Mouse (Mus musculus) Patski (cell line): Measurements from ENCODE around the gene Ccp110. TPM values are rescaled to one million over a fixed set of nuclear protein-coding genes. Genes with fewer than 3 reads are reported as not detected.

Source experiments
- ATAC-seq: fragments of 100-300 bp; one replicate; pipeline ENCODE4 v1.8.0; 2021
- CTCF ChIA-PET: fragments of 350-600 bp; sonication (Branson Sonifier 250); formaldehyde crosslinking; loops from one replicate; lab custom pipeline; 2022; ENCODE audit warnings: inconsistent platforms; lab: Charles Lee
- POLR2A ChIA-PET: fragments of 350-600 bp; sonication (Branson Sonifier 250); formaldehyde crosslinking; loops from one replicate; lab custom pipeline; 2022; ENCODE audit warnings: antibody characterized with exemption, inconsistent platforms; lab: Charles Lee
- DNase-seq: peaks from one replicate; pipeline ENCODE4 v3.0.0-alpha.2; 2011; ENCODE audit warnings: low read depth, low spot score
- H3K27me3 ChIP-seq: fragments of 371-371 bp; one replicate; pipeline ENCODE4 v1.5.1; 2021
- CTCF ChIP-seq: fragments of 100-300 bp; IDR thresholded peaks from one replicate; pipeline ENCODE4 v1.5.1; 2021
- in situ Hi-C: fragments of 300-500 bp; cut with MboI; formaldehyde crosslinking; loops from 3 replicates; pipeline ENCODE4 v1.11.1; 2018; ENCODE audit warnings: low pct_unique_long_range_greater_than_20kb, mixed read lengths
- polyA plus RNA-seq: library from polyadenylated mRNA; unstranded; gene quantifications from one replicate; pipeline ENCODE4 v1.2.3, GENCODE M21; 2021

The Ccp110 gene
- 21.3 TPM for polyA plus RNA-seq

DNA sequence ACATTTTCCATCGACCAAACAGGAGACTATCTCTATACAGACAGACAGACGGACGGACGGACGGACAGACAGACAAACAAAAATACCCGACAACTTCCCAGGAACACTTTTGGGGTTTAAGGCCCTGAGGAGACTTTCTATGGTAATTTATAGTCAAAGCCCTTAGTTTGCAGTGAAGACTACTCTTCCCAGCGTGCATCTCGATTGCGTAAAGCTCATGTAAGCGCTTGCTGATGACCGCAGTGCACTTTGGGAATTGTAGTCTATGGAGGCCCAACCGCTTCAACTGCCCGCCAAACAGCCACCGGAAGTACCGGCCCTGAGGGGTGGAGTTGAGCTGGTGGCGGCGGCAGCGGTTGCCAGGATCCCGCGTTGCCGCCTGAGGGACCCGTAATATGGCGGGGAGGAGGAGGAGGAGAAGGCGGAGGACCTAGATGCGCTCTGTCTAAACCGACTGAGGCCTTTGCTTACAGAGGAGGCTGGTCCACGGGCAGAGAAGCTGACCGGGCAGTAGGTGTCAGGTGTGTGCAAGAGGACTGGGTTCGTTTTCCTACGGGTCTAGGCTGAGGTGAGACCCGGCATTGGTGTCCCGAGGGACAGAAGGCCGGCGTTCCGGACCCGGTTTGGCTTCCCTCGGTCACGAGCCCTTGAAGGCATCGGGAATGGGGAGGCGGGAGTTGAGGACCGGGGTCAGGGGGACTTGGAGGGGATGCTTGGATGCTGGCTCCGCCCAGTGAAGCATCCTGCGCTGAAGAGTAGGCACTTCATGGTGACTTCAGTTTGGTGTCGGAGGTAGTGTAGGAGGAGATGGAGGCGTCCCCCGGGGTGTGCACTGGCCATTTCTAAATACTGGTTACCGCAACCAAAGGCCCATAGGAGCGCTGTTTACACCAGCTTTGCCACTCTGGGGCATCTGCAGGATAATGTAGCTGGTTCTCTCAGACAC lies at the start of gene Ccp110:
Ccp110 (plus strand) TSS at position 325 of the 946 bp plus-strand sequence.
- ChIA-PET POLR2A (interaction anchor here (0.5 kb wide), 1 partner anchor 70 kb away, joined by 4 read pairs; no protein-coding TSS in a partner anchor), CTCF (interaction anchor here (1.4 kb wide), 1 partner anchor 13 kb away, joined by 3 read pairs; no protein-coding TSS in a partner anchor)
- TF ChIP-seq CTCF: no peak
- DNase-seq: peak; percentile 74
- in situ Hi-C loops: no loop called here
- no peaks in the 10 kb centered on the region for H3K27me3 ChIP-seq
- peak; percentile 98 for ATAC-seq

DNA sequence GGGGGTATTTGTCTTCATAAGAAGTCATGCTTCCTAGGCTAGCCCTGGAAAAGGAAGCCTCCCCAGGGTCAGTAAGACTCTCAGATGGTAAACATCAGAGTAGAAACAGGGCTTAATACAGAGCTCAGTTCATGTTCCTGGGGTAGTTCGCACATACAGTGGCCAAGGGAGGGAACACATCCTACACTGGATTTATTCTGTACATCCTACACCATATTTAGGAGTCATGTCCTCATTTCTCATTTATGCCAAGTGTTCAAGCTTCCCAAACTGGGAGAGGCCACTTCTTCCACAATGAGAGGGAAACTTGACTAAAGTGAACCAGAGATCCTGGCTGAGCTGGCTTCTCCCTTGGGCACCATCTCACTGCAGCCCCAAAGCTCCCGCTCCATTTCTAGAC lies 44.6 kb upstream of the Ccp110 start:
- no peak for TF ChIP-seq CTCF
- DNase-seq: no peak
- POLR2A ChIA-PET: no interaction called here
- in situ Hi-C loops: no loop called here
- no peak for ATAC-seq
- H3K27me3 ChIP-seq: peaks cover 3% of the 10 kb centered on the region
- CTCF ChIA-PET: no interaction called here

DNA sequence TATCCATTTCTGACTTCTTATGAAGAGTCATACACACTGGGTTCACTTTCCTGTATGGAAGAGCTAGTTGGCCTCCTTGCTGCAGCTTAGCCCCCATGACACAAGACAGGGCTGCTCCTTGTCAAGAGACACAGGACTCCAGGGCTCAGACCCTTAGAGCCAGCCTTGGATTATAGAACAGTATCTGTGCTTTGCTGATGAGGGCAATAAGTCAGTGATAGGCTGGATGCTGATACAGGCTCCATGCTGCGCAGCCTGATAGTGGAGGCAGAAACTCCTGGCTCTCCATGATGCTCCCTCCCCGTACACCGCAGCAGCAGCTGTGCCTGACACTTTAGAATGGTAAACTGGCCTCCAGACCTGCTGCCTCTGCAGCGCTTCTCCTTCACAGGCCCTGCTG lies 42.2 kb upstream of the Ccp110 start:
- ChIA-PET POLR2A (no interaction called here), CTCF (no interaction called here)
- TF ChIP-seq CTCF: no peak
- ATAC-seq (no peak), DNase-seq (no peak)
- H3K27me3 ChIP-seq: peaks cover 3% of the 10 kb centered on the region
- in situ Hi-C loops: no loop called here

DNA sequence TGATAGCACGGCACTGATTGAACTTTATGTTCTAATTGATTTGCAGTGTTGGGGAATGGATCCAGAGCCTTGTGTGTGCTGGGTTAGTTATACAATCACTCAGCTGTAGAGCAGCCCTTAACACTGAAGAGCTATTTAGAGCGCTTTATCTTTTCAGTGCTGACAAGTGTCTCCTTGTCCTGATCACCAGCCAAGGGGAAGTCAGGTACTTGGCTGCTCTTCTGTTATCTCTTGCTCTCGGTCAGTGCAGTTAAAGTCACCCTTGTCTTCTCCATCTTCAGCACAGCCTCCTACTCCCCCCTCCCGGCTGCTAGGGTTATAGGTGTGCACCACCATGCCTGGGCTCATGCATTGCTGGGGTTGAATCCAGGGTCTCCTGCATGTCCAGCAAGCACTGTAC lies 35.5 kb upstream of the Ccp110 start:
- CTCF ChIA-PET: interaction anchor here (1.8 kb wide), 1 partner anchor 12 kb away, joined by 5 read pairs; no protein-coding TSS in a partner anchor
- H3K27me3 ChIP-seq: no peaks in the 10 kb centered on the region
- no peak for ATAC-seq
- in situ Hi-C loops: loop anchor here (25.0 kb wide), 1 partner anchor 565 kb away; the partner anchor contains the start of gene Rps15a
- TF ChIP-seq CTCF: no peak
- POLR2A ChIA-PET: no interaction called here
- no peak for DNase-seq

DNA sequence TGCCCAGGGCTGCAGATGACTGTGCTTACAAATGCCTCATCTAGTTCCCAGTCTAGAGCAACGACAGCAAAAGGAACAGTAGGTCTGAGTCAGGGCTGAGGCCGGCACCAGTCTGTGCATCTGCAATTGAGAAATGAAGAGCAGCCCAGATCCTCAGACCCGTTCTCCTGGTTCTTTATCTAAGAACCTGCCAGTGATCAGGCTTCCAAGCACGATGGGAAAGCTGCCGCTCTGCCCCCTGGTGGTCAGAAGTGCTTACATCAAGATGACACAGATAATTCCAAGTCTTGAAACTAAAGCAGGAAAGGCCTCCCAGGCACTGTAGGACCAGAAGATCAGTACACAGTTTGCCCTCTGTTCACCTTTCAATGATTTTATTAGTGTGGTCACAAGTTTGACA lies 24.2 kb upstream of the Ccp110 start:
- DNase-seq: no peak
- no peaks in the 10 kb centered on the region for H3K27me3 ChIP-seq
- ATAC-seq: peak; percentile 54
- in situ Hi-C loops: loop anchor here (10.0 to 25.0 kb wide), 2 partner anchors 383 to 576 kb away; partner anchors contain the start of gene Rps15a
- TF ChIP-seq CTCF: peak; percentile 78
- ChIA-PET CTCF (interaction anchor here (1.0 to 1.3 kb wide), 3 partner anchors 11 to 168 kb away, joined by 3 to 5 read pairs (median 4); no protein-coding TSS in a partner anchor), POLR2A (interaction anchor here (0.5 kb wide), 1 partner anchor 241 kb away, joined by 3 read pairs; no protein-coding TSS in a partner anchor)

DNA sequence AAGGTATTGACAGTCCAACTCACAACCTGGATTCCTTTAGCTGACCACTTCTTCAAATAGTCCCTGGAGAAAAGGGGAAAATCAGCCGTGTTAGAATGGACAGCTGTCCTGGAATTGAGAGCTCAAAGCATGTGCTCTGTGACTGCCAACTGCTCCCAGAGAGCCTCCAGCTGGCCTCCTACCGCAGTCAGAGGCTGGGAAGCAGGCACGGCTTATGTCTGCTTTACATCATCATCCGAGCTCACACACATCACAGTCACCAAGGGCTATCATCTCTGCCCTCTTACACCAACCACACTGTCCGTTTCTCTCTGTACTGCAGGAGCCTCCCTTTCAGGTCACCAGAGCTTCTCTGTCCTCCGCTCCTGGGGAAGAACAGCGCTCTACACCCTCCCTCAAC lies 23.3 kb upstream of the Ccp110 start:
- DNase-seq (no peak), ATAC-seq (no peak)
- H3K27me3 ChIP-seq: no peaks in the 10 kb centered on the region
- TF ChIP-seq CTCF: no peak
- POLR2A ChIA-PET: interaction anchor here (0.5 kb wide), 1 partner anchor 242 kb away, joined by 3 read pairs; no protein-coding TSS in a partner anchor
- in situ Hi-C loops: loop anchor here (10.0 to 25.0 kb wide), 2 partner anchors 384 to 577 kb away; partner anchors contain the start of gene Rps15a
- CTCF ChIA-PET: interaction anchor here (1.0 to 1.3 kb wide), 4 partner anchors 10 to 169 kb away, joined by 3 to 5 read pairs (median 4); no protein-coding TSS in a partner anchor

DNA sequence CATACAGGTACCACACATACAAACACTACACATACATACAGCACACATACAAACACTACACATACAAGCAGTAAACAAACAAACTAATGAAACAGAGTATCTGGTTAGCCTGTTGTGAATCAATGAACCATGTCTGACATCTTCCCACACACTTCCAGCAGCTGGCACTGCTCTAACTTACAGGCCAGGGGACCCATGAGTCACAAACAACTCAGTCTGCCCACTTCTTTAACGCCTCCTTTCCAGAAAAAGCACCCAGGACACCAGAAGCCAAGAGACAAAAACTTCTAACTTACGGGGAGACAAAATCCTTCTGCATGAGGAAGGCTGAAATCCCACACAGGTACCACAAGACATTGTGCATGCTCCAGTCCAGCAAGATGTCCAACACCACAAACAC lies 21.1 kb upstream of the Ccp110 start:
- DNase-seq (no peak), ATAC-seq (no peak)
- no peak for TF ChIP-seq CTCF
- ChIA-PET CTCF (interaction anchor here (1.8 kb wide), 1 partner anchor 243 kb away, joined by 5 read pairs; no protein-coding TSS in a partner anchor), POLR2A (no interaction called here)
- no peaks in the 10 kb centered on the region for H3K27me3 ChIP-seq
- in situ Hi-C loops: loop anchor here (5.0 to 25.0 kb wide), 3 partner anchors 94 to 579 kb away; partner anchors contain the start of genes Rps15a, Syt17 and Tmc5

DNA sequence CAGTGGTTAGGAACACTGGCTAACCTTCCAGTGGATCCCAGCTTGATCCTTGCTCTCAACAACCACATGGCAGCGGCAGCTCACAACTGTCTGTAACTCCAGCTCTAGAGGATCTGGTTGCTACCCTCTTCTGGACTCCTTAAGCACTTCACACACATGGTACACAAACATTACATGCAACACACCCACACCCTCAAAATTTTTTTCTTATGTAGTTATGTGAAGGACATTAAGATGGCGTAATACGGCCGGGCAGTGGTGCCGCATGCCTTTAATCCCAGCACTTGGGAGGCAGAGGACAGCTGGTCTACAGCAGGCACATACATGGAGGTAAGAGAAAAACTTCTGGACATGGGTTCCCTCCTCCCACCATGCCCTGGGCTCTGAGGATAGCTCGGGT lies 16.2 kb upstream of the Ccp110 start:
- ChIA-PET CTCF (no interaction called here), POLR2A (no interaction called here)
- ATAC-seq (no peak), DNase-seq (no peak)
- no peak for TF ChIP-seq CTCF
- in situ Hi-C loops: loop anchor here (25.0 kb wide), 1 partner anchor 584 kb away; the partner anchor contains the start of gene Rps15a
- no peaks in the 10 kb centered on the region for H3K27me3 ChIP-seq

DNA sequence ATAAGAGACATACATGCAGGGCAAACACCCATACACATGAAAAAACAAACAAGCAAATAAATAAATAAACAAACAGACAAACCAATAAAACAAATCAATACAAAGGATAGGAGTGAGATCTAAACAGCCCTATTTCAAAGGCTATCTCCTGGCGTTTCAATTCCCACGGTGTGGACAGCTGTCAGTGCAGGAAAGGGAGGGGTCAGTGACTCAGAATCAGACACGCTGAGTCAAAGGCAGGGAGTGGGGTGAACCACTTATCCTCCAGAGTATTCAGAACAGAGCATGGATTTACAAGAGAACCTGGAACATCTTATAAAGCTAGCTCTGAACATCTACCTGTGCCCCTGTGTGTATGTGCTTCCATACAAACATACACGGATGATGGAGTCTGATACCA lies 15.2 kb upstream of the Ccp110 start:
- TF ChIP-seq CTCF: no peak
- DNase-seq (no peak), ATAC-seq (no peak)
- no peaks in the 10 kb centered on the region for H3K27me3 ChIP-seq
- CTCF ChIA-PET: no interaction called here
- POLR2A ChIA-PET: interaction anchor here (0.7 to 1.2 kb wide), 2 partner anchors 389 to 401 kb away, joined by 3 read pairs; no protein-coding TSS in a partner anchor
- in situ Hi-C loops: loop anchor here (25.0 kb wide), 1 partner anchor 585 kb away; the partner anchor contains the start of gene Rps15a

DNA sequence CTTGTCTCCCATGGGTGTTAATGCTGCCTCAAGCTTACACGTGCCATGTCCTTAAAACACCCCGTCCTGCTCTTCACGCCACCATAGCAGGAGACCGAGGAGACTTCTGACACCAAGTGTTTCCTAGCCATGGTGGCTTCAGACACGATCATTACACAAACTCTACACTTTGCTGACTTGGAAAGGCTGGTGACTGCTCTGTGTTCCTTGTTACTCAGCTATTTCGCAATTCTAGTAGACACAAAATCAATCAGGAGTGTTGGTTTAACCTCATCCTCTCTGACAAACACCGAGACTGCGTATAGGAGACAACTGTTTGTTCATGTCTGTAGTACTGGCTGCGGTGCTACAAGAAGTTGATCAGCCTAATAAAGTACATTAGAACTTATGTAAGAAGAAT lies 13.5 kb upstream of the Ccp110 start:
- POLR2A ChIA-PET: no interaction called here
- in situ Hi-C loops: loop anchor here (25.0 kb wide), 1 partner anchor 587 kb away; the partner anchor contains the start of gene Rps15a
- DNase-seq (no peak), ATAC-seq (no peak)
- CTCF ChIA-PET: interaction anchor here (1.1 kb wide), 1 partner anchor 10 kb away, joined by 3 read pairs; no protein-coding TSS in a partner anchor
- TF ChIP-seq CTCF: no peak
- no peaks in the 10 kb centered on the region for H3K27me3 ChIP-seq
